Mouse (Mus musculus): ENCODE measurements around the gene Ltbp1.

Gene Ltbp1

DNA sequence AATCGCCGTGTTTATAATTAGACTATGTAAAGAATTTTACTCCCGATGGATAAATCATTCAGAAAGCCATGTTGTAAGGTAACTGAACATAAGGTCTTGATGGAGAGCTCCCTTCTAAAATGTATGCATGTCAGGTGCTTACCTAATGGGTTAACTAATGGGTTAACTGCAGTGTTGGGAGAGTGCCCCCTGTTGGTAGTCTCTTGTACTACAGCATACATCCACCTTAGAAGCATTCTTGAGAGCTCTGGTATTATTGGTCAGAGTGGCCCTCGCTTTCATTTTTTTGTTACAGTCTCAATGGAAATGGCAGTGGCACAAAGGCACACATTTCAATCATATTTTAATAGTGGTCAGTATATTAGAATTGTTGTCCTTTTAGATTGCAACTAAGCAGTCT lies 364.8 kb downstream of the Ltbp1 start:
- DNase-seq: peak in 1 of 2 experiments; percentile 43

DNA sequence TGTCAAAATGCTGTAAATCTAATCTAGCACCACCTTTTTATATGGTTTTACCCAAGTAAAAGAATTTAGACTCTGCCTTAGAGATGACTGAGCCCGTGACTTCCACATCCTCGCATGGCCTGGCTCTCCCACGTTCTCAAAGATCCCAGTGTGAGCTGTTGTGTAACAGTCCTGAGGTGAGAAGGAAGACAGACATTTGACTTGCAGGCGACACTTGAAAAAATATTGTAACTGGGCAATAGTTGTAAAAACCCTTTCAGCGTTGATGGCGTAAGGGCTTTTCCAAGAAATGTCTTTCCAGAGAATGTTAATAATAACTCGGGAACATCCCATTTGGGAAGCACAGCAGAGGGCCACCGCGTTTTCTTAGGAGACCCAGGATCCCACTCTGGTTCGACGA lies 366.3 kb downstream of the Ltbp1 start:
- DNase-seq: no peak

DNA sequence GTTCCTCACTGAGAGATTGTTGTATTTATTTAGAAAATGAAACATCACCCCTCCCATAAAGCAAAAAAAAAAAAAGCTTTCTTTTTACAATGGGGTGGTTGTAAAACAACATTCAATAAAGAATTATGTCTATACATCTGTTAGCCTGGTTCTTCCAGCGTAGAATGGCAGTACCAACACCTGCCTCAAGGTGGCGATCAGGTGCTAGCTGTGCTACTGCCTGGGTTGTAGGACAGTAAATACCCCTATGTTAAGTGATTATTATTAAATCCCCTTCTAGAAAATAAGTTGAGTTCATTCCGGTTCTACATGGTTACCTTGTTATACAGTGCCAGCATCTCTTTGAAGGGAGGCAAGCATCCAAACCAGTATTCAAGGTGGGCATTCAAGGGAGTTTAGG lies 367.0 kb downstream of the Ltbp1 start:
- DNase-seq: peak; percentile 46 to 77

DNA sequence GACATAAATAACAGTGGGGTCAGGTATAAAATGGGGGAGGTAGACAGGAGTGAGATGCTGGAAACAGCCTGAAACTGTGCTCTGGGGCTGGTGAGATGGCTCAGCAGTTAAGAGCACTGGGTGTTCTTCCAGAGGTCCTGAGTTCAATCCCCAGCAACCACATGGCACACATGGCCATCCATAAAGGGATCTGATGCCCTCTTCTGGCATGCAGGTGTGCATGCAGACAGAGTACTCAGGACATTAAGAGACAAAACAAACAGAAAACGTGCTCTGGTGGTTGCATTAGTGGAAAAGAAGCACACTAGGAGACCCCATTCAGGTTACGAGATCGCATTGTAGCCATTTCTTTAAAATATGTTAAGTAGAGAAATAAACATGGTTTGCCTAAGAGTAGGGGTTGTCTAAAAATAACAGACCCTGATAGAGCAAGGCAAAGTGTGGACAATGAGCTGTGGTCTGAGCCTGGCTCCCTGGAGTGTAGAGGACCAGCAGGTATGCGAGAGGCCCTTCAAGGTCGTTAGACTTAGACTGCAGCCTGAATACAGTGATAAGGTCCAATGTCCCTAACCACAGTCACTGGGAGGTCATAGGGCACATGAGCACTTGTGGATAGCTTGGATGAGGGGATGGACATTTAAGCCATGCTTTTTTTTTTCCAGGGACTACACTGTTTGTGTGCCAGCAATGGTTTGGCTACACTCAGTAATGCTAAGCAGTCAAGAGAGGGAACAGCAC lies 369.1 kb downstream of the Ltbp1 start:
- DNase-seq: no peak

DNA sequence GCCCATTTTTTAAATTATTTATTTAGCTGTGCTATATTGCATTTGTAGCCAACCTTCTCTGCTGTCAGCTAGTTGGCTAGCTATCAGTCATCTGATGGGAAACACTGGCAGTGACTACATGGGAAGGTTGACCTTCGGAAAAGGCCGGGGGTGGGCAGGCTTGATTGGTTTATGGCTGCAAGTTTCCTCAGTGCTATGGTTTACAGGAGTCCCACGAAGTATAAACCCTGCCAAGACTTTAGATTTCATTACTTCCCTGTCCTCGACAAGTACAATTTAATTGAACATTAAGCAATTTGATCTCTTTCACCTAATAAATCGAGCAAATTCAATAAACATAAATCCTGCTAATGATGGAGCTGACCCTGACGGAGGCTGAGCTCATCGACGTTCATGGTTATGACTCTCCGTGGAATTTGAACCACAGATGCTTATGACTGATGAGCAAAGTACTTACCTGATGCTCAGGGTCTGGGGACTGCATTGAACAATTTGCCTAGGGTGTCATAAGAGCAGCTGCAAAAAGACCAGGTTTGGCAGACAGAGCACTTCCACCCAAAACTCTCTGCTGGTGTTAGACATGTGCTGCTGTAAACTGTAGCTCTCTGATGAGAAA lies 373.0 kb downstream of the Ltbp1 start:
- DNase-seq: no peak

DNA sequence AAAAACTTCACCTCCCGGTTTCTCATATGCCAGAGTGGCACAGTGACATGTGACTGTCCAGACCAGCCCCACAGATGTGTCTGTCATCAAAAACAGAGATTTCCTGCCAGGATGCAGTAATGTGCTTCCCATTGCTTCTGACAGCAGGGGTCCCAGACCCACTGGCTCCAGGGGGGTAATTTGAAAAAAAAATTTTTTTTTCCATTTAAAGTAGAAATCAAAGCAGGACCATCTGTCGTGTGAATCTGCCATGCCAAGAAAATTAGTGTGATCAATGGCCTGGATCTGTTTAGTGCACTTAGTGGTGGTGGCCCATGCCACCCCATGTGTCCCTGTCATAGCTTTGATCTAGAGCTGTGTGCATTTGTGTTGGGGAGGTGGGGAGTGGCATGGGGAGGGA lies 374.8 kb downstream of the Ltbp1 start:
- DNase-seq: no peak

DNA sequence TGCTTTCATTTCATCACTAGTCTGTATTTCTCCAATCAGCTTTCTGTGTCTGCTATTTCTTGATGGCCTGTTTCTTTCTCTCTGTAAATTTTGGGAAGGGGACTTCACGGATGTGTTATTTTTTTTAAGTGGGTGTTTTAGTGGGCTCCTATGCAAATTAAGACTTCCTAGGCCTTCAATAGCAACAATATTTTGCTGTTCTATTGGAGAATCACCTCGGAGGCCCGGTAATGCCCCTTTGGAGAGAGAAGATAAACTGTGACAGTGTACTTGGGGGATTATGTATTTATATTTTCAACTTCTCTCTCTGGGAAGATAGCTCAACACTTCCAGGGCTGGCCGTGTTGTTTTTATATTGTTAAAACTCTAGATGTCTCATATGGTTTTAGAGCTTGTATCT lies 383.0 kb downstream of the Ltbp1 start:
- no peak for DNase-seq

DNA sequence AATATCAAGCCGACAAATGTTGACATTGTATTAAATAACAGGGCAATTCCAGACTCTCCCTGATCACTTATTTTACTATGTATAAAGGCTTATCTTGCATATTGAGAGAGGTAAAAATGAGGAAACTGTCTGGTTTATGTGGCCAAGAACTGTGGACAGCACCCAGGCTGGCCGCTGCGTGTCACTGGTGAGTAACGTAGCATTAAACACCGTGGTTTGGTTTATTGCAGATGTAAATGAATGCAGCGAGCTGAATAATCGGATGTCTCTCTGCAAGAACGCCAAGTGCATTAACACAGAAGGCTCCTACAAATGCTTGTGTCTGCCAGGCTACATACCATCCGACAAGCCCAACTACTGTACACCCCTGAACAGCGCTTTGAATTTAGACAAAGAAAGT lies 384.8 kb downstream of the Ltbp1 start:
- DNase-seq: no peak

DNA sequence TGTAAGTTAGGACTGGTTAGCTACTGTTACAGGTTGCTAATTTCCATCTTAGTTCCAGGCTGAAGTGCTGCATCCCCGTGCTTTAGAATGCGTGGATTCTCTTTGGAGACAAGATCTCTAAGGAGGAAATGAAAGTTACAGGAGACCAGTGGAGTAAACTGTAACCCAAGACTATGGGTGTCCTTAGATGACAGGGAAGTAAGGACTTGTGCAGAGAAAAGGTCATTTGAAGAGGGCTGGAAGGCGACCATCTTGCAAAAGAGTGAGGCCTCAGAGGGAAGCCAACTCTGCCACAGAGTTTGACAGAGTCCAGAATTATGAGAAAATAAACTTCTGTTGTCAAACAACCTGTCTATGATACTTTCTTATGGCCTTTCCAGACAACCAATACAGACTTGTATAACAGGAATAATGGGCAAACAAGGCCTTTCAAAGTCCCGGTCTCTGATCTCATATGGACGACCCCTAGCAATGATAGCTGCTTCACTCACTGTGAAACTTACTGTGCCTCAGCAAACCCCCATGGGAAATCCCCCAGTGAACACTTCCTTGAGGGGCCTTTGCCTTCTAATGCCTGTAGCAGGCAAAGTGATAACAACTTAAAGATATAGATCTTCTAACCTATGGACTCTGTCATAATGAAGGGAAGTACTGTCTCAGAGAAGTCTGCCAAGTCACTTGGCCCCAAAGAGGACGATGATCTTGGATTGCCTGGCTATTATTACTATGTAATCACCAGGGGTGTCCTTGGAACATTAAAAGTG lies 386.2 kb downstream of the Ltbp1 start:
- DNase-seq: no peak

DNA sequence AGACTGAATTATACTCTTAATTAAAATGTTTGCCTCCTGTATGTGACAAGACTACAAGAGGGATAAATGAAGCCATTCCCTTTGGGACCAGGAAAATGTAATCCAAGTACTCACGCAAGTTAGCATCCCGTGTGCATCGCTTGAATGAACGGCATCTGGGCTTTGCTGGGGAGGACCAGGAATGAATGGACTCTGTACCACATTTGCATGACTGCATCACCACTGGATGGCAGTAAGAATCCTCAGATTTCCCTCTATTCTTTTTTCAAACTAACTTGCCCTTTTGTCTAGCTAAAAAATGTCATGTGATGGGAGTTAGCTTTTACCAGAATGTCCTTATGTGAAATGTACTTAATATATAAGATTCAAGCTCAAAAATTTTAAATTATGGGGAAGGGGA lies 401.0 kb downstream of the Ltbp1 start:
- DNase-seq: peak in 1 of 2 experiments; percentile 35

DNA sequence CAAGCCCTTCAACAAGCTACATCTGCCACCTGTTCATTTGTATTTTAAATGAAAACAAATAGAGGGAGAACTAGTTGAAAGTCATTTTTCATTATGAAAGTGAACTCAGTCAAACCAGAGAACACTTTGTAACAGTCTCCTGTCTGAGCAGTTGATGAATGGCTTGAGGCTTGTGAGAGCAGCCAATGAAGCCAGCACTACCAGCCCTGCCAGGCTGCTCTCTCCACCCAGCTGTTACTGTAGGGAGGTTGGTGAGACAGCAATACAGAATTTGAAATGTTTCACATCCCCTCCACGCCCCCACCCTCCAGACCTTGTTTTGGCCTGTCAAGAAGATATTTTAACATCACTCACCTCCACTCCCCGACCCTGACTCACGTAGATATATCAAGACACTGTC lies 411.5 kb downstream of the Ltbp1 start:
- DNase-seq: no peak

DNA sequence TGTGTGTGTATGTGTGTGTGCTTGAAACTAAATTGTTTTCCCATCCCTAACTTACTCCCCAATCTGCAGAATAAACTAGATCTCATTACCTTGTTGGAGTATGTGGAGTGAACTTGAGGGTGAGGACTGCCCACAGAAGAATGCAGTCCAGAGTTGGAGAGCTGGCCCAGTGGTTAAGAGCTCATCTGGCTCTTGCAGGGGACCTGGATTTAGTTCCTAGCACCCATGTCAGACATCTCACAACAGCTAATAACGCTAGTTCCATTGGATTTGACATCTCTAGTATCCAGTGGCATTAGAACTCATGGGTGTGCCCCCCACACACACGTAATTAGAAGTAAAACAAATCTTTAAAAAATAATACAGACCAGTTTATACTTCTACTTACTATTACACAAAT lies 428.8 kb downstream of the Ltbp1 start:
- DNase-seq: no peak

DNA sequence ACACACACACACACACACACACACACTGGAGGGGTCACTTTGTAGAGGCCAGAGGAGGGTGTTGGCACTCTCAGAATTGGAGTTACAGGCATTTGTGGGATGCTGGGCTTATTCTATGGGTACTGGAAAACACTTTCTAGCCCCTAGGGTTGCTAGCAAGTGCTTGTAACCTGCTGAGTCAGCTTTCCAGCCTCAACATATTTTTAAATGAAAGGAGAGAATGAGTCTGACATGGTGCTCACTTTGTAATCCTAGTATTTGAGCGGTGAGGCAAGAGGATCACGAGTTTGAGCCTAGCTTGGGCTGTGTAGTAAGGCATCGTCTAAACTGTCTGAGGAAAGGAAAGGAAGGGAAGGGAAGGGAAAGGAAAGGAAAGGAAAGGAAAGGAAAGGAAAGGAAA lies 429.5 kb downstream of the Ltbp1 start:
- DNase-seq: no peak

DNA sequence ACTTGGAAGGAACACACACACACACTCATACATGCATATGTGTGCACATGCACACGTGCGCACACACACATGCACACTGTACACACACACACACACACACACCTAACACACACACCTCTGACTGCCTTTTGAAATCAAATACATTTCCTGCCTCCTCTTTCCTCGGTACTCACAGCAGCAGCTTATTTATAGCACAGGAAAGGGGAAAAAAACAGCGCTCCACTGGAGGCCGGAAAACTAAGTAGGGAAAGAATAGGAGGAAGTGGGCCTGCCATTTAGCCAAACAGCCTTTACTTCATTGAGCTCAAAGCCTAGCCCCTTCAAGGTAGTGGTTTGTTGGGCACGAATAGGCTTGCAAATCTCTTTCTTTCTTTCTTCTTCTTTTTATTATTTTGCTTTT lies 430.2 kb downstream of the Ltbp1 start, which contains the start of gene Rasgrp3:
TSS of gene Rasgrp3 (plus strand) at position 298 of the 400 bp plus-strand sequence.
- DNase-seq: peak; percentile 32 to 53

DNA sequence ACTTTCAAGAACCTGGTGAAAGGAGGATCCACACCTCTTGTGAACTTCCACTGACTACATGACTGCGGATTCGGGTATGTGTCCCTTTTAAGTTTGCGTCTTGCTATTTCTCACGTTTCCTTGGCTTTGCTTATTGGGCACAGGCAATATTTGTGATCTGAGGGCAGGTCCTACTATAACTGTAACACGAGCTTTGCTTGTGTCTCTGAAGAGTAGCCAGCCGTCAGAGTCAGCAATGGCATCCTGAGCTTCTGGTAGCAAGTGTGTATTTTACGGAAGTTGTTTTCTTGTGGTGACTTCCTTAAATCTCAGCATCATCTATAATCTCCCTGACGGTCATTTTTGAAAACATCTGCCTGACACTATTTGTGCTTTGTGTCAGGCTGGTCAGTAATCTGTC lies 430.7 kb downstream of the Ltbp1 start:
- DNase-seq: no peak

DNA sequence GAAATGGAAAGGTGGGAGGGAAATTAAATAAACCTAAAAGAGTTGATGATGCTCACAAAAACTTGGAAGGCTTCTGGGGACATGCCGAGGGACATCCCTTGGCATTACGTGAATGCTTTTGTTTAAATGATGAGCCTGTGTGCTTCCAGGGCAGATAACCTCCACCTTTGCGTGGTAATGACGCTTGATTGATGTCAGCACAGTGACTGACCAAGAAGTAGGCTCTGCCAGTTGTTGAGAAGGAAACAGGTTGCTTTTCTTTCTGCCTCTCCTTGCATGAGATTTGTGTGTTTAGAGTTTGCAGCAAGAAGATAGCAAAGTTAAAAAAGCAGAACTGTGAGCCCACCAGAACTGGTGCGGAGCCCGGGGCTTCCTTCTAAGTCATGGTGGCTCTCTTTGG lies 431.5 kb downstream of the Ltbp1 start:
- DNase-seq: no peak

DNA sequence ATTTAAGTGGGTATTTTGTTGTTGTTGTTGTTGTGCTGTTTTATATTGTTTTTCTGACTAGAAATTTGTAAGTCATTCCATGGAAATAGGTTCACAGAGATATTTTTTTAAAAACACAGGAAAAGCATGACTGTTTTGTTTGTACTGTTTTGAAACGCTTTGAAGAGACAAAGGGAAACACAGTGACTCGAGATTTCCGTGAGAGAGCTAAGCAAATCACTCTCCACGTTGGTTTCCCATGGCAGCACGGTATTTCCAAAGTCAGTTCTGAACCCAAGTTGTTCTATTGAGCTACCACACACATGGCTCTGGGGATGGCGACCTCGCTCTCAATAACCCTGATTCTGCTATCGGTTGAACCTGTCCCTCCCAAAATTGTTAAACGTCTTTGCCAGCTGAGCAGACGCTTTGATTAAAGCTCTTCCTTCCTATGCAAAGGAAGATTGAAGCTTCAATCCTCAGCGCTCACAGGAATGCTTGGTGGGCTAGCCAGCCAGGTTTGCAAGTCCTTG lies 431.9 kb downstream of the Ltbp1 start:
- no peak for DNase-seq

DNA sequence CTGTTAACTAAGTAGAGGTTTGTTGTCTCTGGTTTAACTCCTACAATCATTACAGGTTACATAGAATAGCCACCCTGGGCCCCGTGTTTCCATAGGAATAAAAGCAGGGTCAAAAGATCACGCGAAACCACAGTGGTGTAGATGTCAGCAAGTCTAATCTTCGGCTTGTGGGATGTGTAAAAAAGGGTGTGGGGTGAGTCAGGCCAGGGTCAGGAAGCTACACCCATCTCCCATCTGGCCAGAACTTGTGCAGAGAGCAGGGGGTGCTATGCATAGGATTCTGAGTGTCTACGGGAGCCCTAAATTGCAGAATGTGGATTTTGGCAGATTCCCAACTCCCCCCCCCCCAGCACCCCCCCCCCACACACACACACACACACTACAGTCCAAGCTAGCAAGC lies 432.8 kb downstream of the Ltbp1 start:
- DNase-seq: no peak

DNA sequence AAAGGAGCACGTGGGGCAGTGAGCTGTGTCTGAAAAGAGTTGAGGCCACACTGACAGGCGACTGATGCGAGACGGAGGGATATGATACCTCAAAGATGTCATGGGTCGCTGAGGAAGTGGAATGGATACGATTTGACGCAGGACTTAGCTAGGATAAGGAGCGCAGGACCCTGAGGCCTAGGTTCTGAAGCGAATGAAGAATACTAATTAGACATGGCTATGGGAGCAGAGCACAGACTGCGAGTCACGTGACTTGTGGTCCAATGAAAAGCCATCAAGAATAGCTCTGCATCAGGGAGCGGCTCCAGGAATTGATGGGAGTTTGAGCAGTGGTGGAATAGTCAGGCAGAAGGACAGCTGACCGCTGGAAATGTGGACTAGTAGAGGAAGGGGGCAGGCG lies 433.7 kb downstream of the Ltbp1 start:
- DNase-seq: no peak

DNA sequence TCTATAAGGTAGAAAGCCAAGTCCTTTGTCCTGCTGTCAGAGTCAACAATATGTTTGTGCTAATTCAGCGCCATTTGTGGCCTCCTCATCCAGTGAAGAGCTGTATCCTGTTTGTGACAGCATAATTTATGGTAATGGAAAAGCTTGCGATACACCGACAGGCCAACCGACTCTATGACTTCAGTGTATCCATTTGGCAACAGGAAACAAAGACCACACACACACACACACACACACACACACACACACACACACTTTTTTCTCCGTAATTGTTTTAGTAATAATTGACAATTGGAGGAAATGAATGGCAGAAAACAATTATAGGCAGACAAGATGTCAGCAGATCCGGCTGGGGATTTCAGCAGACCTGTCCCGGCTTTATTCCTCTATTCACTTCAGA lies 435.3 kb downstream of the Ltbp1 start:
- peak; percentile 56 to 62 for DNase-seq

DNA sequence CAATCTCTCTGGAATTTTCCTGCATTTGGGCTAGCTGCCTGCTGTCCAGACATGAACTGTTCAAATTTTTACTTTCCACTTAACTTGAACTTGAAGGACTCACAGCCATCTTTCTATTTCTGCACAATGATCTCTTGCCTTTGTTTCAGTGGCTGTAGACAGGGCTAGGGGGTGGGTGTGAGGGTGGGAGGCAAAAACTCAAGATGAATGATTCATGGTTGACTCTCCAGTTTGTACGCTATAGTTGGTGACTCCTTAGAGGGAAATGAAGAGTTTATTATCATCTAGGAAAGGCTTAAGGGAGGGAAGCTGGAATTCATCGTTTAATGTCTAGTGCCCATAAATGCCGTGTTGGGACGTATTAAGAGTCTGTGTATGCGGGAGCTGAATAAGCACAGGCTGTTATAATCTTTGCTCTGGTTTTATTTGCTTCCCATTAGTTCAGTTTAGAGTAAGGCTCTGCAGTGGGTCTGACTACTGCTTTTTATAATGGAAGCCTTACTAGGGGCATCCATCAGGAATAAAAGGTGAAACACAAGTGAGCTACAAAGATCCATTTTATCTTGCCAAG lies 436.0 kb downstream of the Ltbp1 start:
- no peak for DNase-seq
